Mouse (Mus musculus) bone marrow macrophage, adult 2 months (primary cell): ENCODE measurements around the gene Azin2.

Source experiments
- CTCF ChIP-seq: IDR thresholded peaks from 2 replicates; pipeline ENCODE4 v1.5.1; 2012; ENCODE audit warnings: low read depth, mild to moderate bottlenecking, low read length, moderate library complexity
- POLR2A ChIP-seq: IDR thresholded peaks from 2 replicates; pipeline ENCODE4 v1.6.1; 2012; ENCODE audit warnings: mild to moderate bottlenecking, low read depth, low read length, borderline replicate concordance

DNA sequence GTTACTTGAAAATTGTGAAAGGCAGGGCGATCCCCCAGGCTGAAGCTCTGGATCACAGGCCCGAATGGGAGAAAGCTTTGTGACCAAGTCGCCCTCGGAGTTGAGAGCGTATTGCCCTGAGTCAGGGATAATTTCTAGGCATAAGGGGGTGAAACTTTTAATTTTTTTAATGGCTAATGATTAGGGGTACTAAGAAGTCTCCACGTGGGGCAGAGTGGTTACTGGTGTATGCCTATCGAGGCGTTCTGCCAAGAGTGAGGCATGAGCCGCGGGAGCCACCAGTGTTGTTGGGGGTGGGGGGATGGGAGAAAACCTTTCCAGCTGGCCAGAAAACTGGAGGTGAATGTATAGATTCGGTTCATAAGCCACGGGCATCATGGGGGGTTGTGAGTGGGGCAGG is 31.4 kb upstream of the Azin2 start:
- TF ChIP-seq CTCF (no peak), POLR2A (no peak)
